Mouse (Mus musculus) G1E (cell line): ENCODE measurements around the gene Polr2e. TPM values are rescaled to one million over a fixed set of nuclear protein-coding genes. Genes with fewer than 3 reads are reported as not detected.

ENCODE experiments used
- ATAC-seq: 2 replicates; pipeline ENCODE4 v1.8.0; 2016; ENCODE audit warnings: mild to moderate bottlenecking; ENCODE audit not compliant: insufficient number of reproducible peaks, poor library complexity, low FRiP score, severe bottlenecking; ENCODE audit errors: extremely low read depth
- DNase-seq: peaks from one replicate; pipeline ENCODE4 v3.0.0; 2012; ENCODE audit warnings: low spot score
- H3K27me3 ChIP-seq: 2 replicates; pipeline ENCODE4 v1.6.1; 2012; ENCODE audit warnings: mild to moderate bottlenecking, low read length, inconsistent platforms; ENCODE audit not compliant: insufficient read depth
- H3K36me3 ChIP-seq: replicated peaks from 2 replicates; pipeline ENCODE3; 2012; ENCODE audit warnings: mild to moderate bottlenecking, inconsistent platforms
- H3K4me1 ChIP-seq: 2 replicates; pipeline ENCODE4 v1.6.1; 2012; ENCODE audit warnings: low read depth, low read length, inconsistent platforms, mixed read lengths; ENCODE audit not compliant: insufficient read depth
- H3K4me3 ChIP-seq: 2 replicates; pipeline ENCODE4 v1.5.1; 2012; ENCODE audit warnings: low read depth, mild to moderate bottlenecking, inconsistent platforms, low read length, moderate library complexity, mixed read lengths
- H3K9me3 ChIP-seq: replicated peaks from 2 replicates; pipeline ENCODE4 v1.6.1; 2012; ENCODE audit warnings: inconsistent platforms
- CTCF ChIP-seq: IDR thresholded peaks from 2 replicates; pipeline ENCODE4 v1.5.1; 2012; ENCODE audit warnings: low read depth, low read length, inconsistent platforms, mixed read lengths
- GATA1 ChIP-seq: IDR thresholded peaks from 2 replicates; pipeline ENCODE4 v1.6.1; 2012; ENCODE audit warnings: borderline replicate concordance, low read length, inconsistent platforms, mixed read lengths
- GATA2 ChIP-seq: IDR thresholded peaks from 2 replicates; pipeline ENCODE4 v1.6.1; 2012; ENCODE audit warnings: low read depth, low read length, inconsistent platforms, borderline replicate concordance
- POLR2AphosphoS5 ChIP-seq: IDR thresholded peaks from 2 replicates; pipeline ENCODE4 v1.6.1; 2012; ENCODE audit warnings: low read depth, low read length, inconsistent platforms; ENCODE audit not compliant: insufficient replicate concordance
- TAL1 ChIP-seq: conservative IDR thresholded peaks from 2 replicates; pipeline ENCODE4 v1.6.1; 2012; ENCODE audit warnings: low read depth, low read length, inconsistent platforms, mixed read lengths
- polyA plus RNA-seq: library from polyadenylated mRNA; stranded (reverse); fragments of >175 nt; gene quantifications from 2 replicates; pipeline ENCODE4 v1.2.3, GENCODE M21; 2012
- total RNA-seq, 2 experiments: library from RNA; stranded (forward) in 1 of 2; stranded (reverse) in 1 of 2; fragments of 200-1000 nt in 1 of 2; fragments of >200 nt in 1 of 2; fragmentation: Nextera tagmentation in 1 of 2; gene quantifications; 2 replicates each; pipeline ENCODE4 v1.2.3; 2014 to 2017

The Polr2e gene
- total and polyA plus RNA-seq, 3 experiments, result 54.6 to 206 (median 90.2) TPM

DNA sequence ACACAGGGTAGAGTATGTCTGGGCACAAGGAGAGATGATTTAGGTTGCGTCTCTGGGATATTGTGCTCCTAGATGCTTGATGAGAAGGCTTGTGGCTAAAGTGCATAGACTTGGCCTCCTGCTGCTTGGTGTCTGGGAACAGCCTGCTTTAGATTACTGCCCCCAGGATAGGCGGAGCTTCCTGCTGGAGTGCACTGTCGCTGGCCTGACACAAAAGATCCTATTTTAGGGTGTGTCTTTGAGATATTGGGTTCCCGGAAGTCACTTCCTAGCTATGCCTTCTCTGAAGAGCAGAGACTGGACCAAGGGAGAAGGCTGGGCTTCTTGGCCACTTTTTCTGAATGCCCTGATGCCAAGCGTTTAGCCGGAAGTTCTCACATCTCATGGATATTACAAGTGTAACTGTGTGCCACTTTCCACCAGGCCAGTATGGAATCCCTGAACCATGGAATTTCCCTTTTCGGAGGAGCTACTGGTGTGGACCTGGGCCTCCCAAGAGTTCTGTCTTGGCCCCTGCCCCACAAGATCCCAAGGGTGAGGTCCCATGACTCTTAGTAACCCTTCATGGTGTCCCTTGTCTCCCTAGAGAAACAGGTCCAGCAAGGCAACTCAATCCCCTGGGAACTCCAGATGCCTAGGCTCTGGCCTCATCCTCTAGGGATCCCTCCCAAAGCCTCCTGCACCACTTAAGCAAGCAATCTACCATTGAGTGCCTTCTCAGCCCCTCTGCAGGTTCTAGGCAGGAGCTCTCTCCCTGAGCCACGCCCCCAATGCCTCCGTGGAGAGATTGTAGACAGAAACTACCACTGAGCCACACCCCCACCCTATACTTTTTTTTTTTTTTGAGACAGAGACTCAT lies 36.0 kb downstream of the Polr2e start:
- Histone ChIP-seq H3K9me3 (peaks cover under 1% of the 10 kb centered on the region; the same call in 1 of the 2 replicates), H3K27me3 (no peaks in the 10 kb centered on the region), H3K4me3 (no peak overlapping the region; the same call in 1 of the 2 replicates), H3K36me3 (peaks cover 100% of the 10 kb centered on the region), H3K4me1 (peaks cover 42% of the 10 kb centered on the region)
- no peak for TF ChIP-seq GATA1
- no peak for TF ChIP-seq POLR2AphosphoS5
- TF ChIP-seq CTCF, result no peak
- TF ChIP-seq GATA2, result no peak
- TF ChIP-seq TAL1, result no peak
- DNase-seq (no peak), ATAC-seq (no peak; the same call in 1 of the 2 replicates)

DNA sequence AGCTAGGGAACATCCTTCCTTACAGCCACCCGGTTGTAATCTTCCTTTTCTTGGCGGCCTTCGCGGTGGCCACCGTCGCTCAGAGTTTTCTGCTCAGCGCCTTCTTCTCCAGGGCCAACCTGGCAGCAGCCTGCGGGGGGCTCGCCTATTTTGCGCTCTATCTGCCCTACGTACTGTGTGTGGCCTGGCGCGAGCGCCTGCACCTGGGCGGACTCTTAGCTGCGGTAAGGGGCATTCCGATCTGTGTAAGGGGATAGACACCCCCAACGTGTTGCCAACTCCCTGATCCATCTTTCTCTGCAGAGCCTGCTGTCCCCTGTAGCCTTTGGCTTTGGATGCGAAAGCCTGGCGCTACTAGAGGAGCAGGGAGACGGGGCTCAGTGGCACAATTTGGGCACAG lies 36.8 kb downstream of the Polr2e start:
- no peak for TF ChIP-seq CTCF
- no peak for TF ChIP-seq GATA1
- ATAC-seq (no peak), DNase-seq (no peak)
- no peaks in the 10 kb centered on the region for H3K27me3 ChIP-seq
- peaks cover 50% of the 10 kb centered on the region for H3K4me1 ChIP-seq
- H3K36me3 ChIP-seq, result peaks cover 100% of the 10 kb centered on the region
- H3K9me3 ChIP-seq, result no peaks in the 10 kb centered on the region
- peak overlapping the region; percentile 37; the same call in 1 of the 2 replicates for H3K4me3 ChIP-seq

DNA sequence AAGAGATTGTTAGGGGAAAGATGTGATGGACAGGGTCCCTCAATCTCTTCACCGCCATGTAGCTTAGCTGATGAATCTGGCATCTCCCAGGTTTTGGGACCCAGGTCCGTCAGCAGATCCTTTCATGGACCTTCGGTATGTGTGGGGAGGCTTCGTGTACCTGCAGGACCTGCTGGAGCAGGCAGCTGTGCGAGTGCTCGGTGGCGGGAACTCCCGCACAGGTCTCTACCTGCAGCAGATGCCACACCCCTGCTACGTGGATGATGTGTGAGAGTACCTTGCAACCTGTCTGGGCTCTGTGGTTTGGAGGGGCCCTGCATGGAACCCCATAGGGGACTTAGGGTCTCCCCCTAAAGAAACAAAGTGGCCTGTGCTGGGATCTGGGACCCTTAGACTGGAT lies 37.6 kb downstream of the Polr2e start:
- ATAC-seq, result no peak

GRCm38 (mm10) chr10:79997819-79998218 lies 41.8 kb downstream of the Polr2e start:
- peaks cover 66% of the 10 kb centered on the region for H3K36me3 ChIP-seq
- ATAC-seq (no peak), DNase-seq (no peak)

More for the DNA sequence above, 37.6 kb downstream of the Polr2e start:
- DNase-seq, result no peak
- Histone ChIP-seq H3K4me1 (peaks cover 58% of the 10 kb centered on the region), H3K4me3 (no peak overlapping the region), H3K9me3 (no peaks in the 10 kb centered on the region), H3K27me3 (no peaks in the 10 kb centered on the region), H3K36me3 (peaks cover 94% of the 10 kb centered on the region)
- TF ChIP-seq TAL1 (no peak), POLR2AphosphoS5 (no peak), GATA2 (no peak), GATA1 (no peak), CTCF (no peak)

DNA sequence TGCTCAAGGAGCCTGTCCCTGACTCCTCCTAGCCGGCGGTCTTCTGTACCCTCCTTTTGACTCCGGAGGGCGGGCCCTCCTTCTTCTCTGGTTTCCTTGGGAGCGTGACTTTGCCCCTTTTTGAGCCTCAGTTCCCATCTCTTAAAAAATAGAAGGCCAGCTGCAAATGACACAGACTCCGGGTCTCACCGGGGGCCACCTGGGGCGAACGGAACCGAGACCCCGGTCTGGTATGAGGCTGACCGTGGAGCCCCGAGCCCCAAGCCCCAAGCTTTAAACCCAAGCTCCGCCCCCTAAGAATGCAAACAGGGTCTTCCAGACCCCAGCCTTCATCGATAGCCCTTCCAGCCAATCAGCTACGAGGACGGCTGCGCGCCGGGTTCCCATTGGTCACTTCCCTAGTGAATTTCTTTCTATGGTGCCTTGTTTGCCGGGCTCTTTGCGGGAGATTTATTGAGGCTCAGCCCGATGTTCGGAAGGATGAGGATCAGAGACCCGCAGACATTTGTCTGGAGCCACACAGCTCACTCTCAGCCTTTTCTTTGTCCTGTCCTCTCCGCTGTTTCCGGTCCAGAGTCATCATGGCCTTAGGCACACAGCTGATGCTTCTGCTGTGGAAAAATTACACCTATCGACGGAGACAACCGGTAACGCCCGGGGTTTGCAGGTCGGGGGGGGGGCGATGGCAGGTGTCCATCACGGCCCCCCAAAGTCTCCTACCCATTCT lies 42.4 kb downstream of the Polr2e start:
- no peaks in the 10 kb centered on the region for H3K27me3 ChIP-seq
- peak overlapping the region; percentile 74 for H3K4me3 ChIP-seq
- H3K36me3 ChIP-seq, result peaks cover 64% of the 10 kb centered on the region
- peaks cover 62% of the 10 kb centered on the region for H3K4me1 ChIP-seq
- ATAC-seq (peak; percentile 71), DNase-seq (peak; percentile 95)
- no peak for TF ChIP-seq POLR2AphosphoS5
- peaks cover 4% of the 10 kb centered on the region for H3K9me3 ChIP-seq

More at GRCm38 (mm10) chr10:79997819-79998218, 41.8 kb downstream of the Polr2e start:
- H3K4me1 ChIP-seq, result peaks cover 64% of the 10 kb centered on the region
- H3K4me3 ChIP-seq, result peak overlapping the region; percentile 74
- H3K27me3 ChIP-seq, result no peaks in the 10 kb centered on the region
- H3K9me3 ChIP-seq, result no peaks in the 10 kb centered on the region
- TF ChIP-seq GATA1 (no peak), POLR2AphosphoS5 (no peak), GATA2 (no peak), TAL1 (no peak), CTCF (no peak)

DNA sequence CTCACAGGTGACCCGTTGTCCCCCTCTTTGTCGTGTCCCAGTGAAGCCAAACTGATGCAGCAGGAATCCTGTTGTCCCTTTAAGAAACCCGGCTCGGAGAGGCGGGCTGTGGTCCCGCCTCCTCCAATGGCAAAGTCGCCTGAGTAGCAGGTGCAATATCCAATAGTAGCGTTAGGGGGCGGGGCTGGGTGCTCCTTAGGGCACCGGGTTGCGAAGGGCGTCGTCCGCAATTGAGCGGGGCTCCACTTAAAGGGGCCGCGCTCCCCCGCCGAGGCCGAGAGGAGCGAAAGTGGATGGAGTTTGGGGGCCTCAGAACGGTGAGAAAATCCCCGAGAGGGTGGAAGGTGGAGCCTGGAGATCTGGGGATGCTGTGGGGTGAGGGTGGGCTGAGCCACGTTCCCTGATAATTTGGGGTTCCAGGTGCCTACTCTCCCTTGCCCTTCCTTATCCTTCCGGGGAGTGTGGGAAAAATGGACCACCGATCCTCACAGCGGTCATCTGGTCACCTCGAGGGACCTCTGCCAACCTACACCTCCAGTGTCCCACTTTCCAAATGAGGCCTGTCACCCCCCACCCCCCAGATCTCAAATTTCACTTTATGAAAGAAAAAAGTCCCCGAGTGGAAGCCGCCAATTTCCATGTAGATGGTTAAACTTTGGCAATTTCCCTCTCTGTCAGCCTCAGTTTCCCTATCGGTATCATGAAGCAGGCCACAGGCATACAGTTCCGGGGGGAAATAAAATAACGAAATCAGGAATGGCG lies 43.1 kb downstream of the Polr2e start, which contains the start of gene Abca7:
Abca7 (plus strand) TSS at position 223 of the 762 bp plus-strand sequence.
- TF ChIP-seq CTCF (no peak), POLR2AphosphoS5 (no peak), TAL1 (no peak), GATA2 (no peak), GATA1 (no peak)
- Histone ChIP-seq H3K4me1 (peaks cover 57% of the 10 kb centered on the region), H3K4me3 (peak within 1 kb of the TSS; percentile 74), H3K36me3 (peaks cover 59% of the 10 kb centered on the region), H3K9me3 (peaks cover 9% of the 10 kb centered on the region), H3K27me3 (no peaks in the 10 kb centered on the region)
- ATAC-seq (peak; percentile 85), DNase-seq (peak; percentile 97)
